Mouse (Mus musculus): ENCODE results near the gene Raet1e. TPM values are rescaled to one million over a fixed set of nuclear protein-coding genes. Genes with fewer than 3 reads are reported as not detected.

Gene Raet1e
- polyA plus RNA-seq, 1 experiment from 2014 or later = 12.2 TPM

Other genes starting within 250 kb of the Raet1e start
- gene 4930444G20Rik, start 90.5 kb upstream of the Raet1e start, polyA plus RNA-seq (2016; fragmentation: Nextera tagmentation; extraction: Ambion mirVana) = not detected in 2 replicates
- 17.6 and 23.7 TPM in 2 replicates for gene E030030I06Rik, start 9.3 kb upstream of the Raet1e start, polyA plus RNA-seq (2016; fragmentation: Nextera tagmentation; extraction: Ambion mirVana)
- 0.25 and 0.72 TPM in 2 replicates for gene H60b, start within 50 bp of the Raet1e start, polyA plus RNA-seq (2016; fragmentation: Nextera tagmentation; extraction: Ambion mirVana)
- 16.7 and 17.0 TPM in 2 replicates for gene Raet1d, start 202.0 kb downstream of the Raet1e start, polyA plus RNA-seq (2016; fragmentation: Nextera tagmentation; extraction: Ambion mirVana)